Comparison of ENCODE assay signal across 10 mouse cellular contexts in genomic region chr5:147357536-147357935, GRCm38 (mm10). TPM values are rescaled to one million over a fixed set of nuclear protein-coding genes. Genes with fewer than 3 reads are reported as not detected.
DNase-seq lines count a peak whose midpoint lies in the region; ATAC-seq lines count a peak whose summit lies in the region.
"Had no signal": no experiment of that assay in that cellular context is flagged by ENCODE, and none has a peak within 500 bp of the region (broad histone marks: within the 10 kb centered on the region; RNA-seq: fewer than 3 reads in every experiment).

No protein-coding gene starts in this region.

- no peak overlapping the region for H3K9ac ChIP-seq in liver, embryonic 11.5 days (ENCODE audit: low read depth, low read length)
- H3K9ac ChIP-seq: neural tube, embryonic 13.5 days had no signal

- H3K4me3 ChIP-seq in liver, embryonic 11.5 days (ENCODE audit: low read depth, low read length) = no peak overlapping the region
- H3K4me3 ChIP-seq: neural tube, embryonic 13.5 days had no signal

- H3K4me1 ChIP-seq in liver, embryonic 11.5 days (replicated peaks; ENCODE audit: control insufficient read depth, insufficient read depth, low read length) = no peaks in the 10 kb centered on the region
- H3K4me1 ChIP-seq: neural tube, embryonic 13.5 days had no signal

- H3K9me3 ChIP-seq in liver, embryonic 11.5 days (ENCODE audit: control insufficient read depth, low read length) = no peaks in the 10 kb centered on the region
- H3K9me3 ChIP-seq: neural tube, embryonic 13.5 days had no signal

- H3K36me3 ChIP-seq in liver, embryonic 11.5 days (ENCODE audit: control insufficient read depth, insufficient read depth, low read length) = no peaks in the 10 kb centered on the region
- H3K36me3 ChIP-seq: neural tube, embryonic 13.5 days had no signal

- ATAC-seq in liver, embryonic 11.5 days (replicated peaks; ENCODE audit: low FRiP score) = no peak
- peak; percentile 68 for ATAC-seq in megakaryocyte progenitor cell, adult 5-6 weeks (replicated peaks; ENCODE audit: poor library complexity)
- no peak for ATAC-seq in monocyte, adult 5-6 weeks (replicated peaks; ENCODE audit: insufficient number of reproducible peaks, low FRiP score, low TSS enrichment, poor library complexity, severe bottlenecking)

- DNase-seq in adrenal gland, adult 18-20 months (ENCODE audit: low spot score in 2 of 2) = peak; percentile 10 to 32
- no peak for DNase-seq in adrenal gland, postnatal 25 days
- peak; percentile 59 for DNase-seq in liver
- DNase-seq in liver, embryonic 11.5 days (ENCODE audit: low spot score) = no peak
- DNase-seq in brain, adult 2 months (ENCODE audit: low read depth, low spot score) = peak; percentile 35
- DNase-seq in urinary bladder, postnatal 25 days (ENCODE audit: low spot score) = no peak

- 43% methylated on average over 3 of the region's 3 CpGs for WGBS in liver, embryonic 11.5 days

- no peak overlapping the region for H3K27ac ChIP-seq in liver, embryonic 11.5 days (ENCODE audit: low read depth, low read length)
- H3K27ac ChIP-seq: neural tube, embryonic 13.5 days had no signal

- H3K27me3 ChIP-seq in liver, embryonic 11.5 days (replicated peaks; ENCODE audit: control insufficient read depth, insufficient read depth, low read length) = no peaks in the 10 kb centered on the region
- H3K27me3 ChIP-seq: neural tube, embryonic 13.5 days had no signal

- no peak overlapping the region for H3K4me2 ChIP-seq in liver, embryonic 11.5 days
- H3K4me2 ChIP-seq: neural tube, embryonic 13.5 days had no signal

RNA-seq across cellular contexts. Expression of gene Urad, which starts 35.3 kb away (rescaled TPM):
- 1 to 10 TPM in 1 of 2 experiments, not detected in 1; 1.1 TPM for total RNA-seq in adrenal gland, adult 18-20 months (2021)
- 5.3 and 6.1 TPM in 2 replicates for total RNA-seq in adrenal gland, postnatal 25 days (2021)
- polyA plus RNA-seq in liver, embryonic 11.5 days (2014; fragmentation: Nextera tagmentation; extraction: Ambion mirVana) = 0.49 and 0.53 TPM in 2 replicates
- total RNA-seq in megakaryocyte progenitor cell, adult 5-6 weeks (2015) = not detected in 2 replicates
- not detected in 2 replicates for total RNA-seq in megakaryocyte progenitor cell, adult 5-6 weeks (2017)
- total RNA-seq in monocyte, adult 5-6 weeks (2017) = not detected in 3 replicates
- total RNA-seq: hematopoietic stem cell, adult 5-6 weeks had no signal
- polyA plus RNA-seq: neural tube, embryonic 13.5 days had no signal

RNA-seq across cellular contexts. Expression of gene Flt3, which starts 42.8 kb away (rescaled TPM):
- under 1 TPM; 0.43 to 0.58 TPM for total RNA-seq in adrenal gland, adult 18-20 months (2021)
- total RNA-seq in adrenal gland, postnatal 25 days (2021) = 0.33 TPM in 1 of 2 replicates, not detected in the other
- polyA plus RNA-seq in liver, embryonic 11.5 days (2014; fragmentation: Nextera tagmentation; extraction: Ambion mirVana) = 1.6 and 1.8 TPM in 2 replicates
- 8.9 and 14.2 TPM in 2 replicates for total RNA-seq in megakaryocyte progenitor cell, adult 5-6 weeks (2015)
- 18.3 and 22.9 TPM in 2 replicates for total RNA-seq in megakaryocyte progenitor cell, adult 5-6 weeks (2017)
- total RNA-seq in monocyte, adult 5-6 weeks (2017) = 1.7 to 3.9 TPM (median 3.2 TPM) in 3 replicates

RNA-seq across cellular contexts. Expression of gene Cdx2, which starts 50.5 kb away (rescaled TPM):
- not detected for total RNA-seq in adrenal gland, adult 18-20 months (2021)
- not detected in 2 replicates for total RNA-seq in adrenal gland, postnatal 25 days (2021)
- 0.14 TPM in 1 of 2 replicates, not detected in the other for polyA plus RNA-seq in liver, embryonic 11.5 days (2014; fragmentation: Nextera tagmentation; extraction: Ambion mirVana)
- not detected in 2 replicates for total RNA-seq in megakaryocyte progenitor cell, adult 5-6 weeks (2015)
- total RNA-seq in megakaryocyte progenitor cell, adult 5-6 weeks (2017) = not detected in 2 replicates
- total RNA-seq in monocyte, adult 5-6 weeks (2017) = not detected in 3 replicates
- polyA plus RNA-seq: neural tube, embryonic 13.5 days had no signal

Comparison
In these comparisons a context has a peak if more than half of its experiments do, and no peak if none do; other contexts are left out.
1. DNase-seq: peak in adrenal gland, adult 18-20 months (2 of 2), liver (single experiment) and brain, adult 2 months (single experiment); none in adrenal gland, postnatal 25 days (single experiment), liver, embryonic 11.5 days (single experiment) and urinary bladder, postnatal 25 days (single experiment).